Mouse (Mus musculus) bone marrow macrophage, adult 2 months (primary cell): ENCODE data around the gene Ipo9.

Experiments used
- CTCF ChIP-seq: IDR thresholded peaks from 2 replicates; pipeline ENCODE4 v1.5.1; 2012; ENCODE audit warnings: low read depth, mild to moderate bottlenecking, low read length, moderate library complexity
- POLR2A ChIP-seq: IDR thresholded peaks from 2 replicates; pipeline ENCODE4 v1.6.1; 2012; ENCODE audit warnings: mild to moderate bottlenecking, low read depth, low read length, borderline replicate concordance

DNA sequence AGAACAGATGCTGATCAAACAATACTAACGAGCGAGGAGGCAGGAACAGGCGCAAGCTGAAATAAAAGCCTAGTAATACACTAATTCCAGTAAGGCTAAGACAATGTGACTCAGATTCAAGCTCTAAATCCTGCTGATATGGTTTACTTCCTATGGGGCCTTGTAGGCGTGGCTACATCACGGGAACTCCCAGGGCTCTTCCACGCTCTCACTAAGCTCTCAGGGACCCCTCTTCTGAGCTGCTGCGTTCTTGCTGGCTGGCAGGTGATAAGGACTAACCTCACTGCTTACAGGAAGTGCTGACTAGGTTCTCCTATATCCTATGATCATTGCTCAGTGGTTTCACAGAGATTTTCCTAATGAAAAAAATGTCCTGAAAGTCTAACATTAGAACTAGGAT, 24.9 kb downstream of the Ipo9 start:
- TF ChIP-seq POLR2A (no peak), CTCF (no peak)
